Mouse (Mus musculus): ENCODE results near the gene Fbxw9. TPM values are rescaled to one million over a fixed set of nuclear protein-coding genes. Genes with fewer than 3 reads are reported as not detected.

Gene Fbxw9
- polyA plus RNA-seq, 1 experiment: 26.8 TPM

- Histone ChIP-seq H3K27me3 (ENCODE audit: control insufficient read depth, insufficient read depth, insufficient read length) (no peaks in the 10 kb centered on the region), H3K4me3 (no peak overlapping the region), H3K79me2 (ENCODE audit: control insufficient read depth, insufficient read depth) (no peaks in the 10 kb centered on the region), H3K4me2 (ENCODE audit: low read depth) (no peak overlapping the region), H3K36me3 (ENCODE audit: control insufficient read depth, insufficient read depth) (peaks cover 12% of the 10 kb centered on the region), H3ac (ENCODE audit: control insufficient read depth, insufficient read length) (no peak overlapping the region)
- TF ChIP-seq MYOG (IDR thresholded peaks at IDR 0.05; ENCODE audit: control insufficient read depth in 1 of 3, insufficient read depth in 1 of 3, insufficient read length in 2 of 3, low read depth in 2 of 3) (no peak), CEBPB (IDR thresholded peaks at IDR 0.05; ENCODE audit: insufficient read depth, poor library complexity, severe bottlenecking) (no peak), MYOD1 (IDR thresholded peaks at IDR 0.05; ENCODE audit: control insufficient read depth in 1 of 3, insufficient read length in 2 of 3, low read depth in 2 of 3) (no peak), SRF (IDR thresholded peaks at IDR 0.05; ENCODE audit: control insufficient read depth, insufficient read length, low read depth) (no peak), REST (IDR thresholded peaks at IDR 0.05; ENCODE audit: insufficient read depth, insufficient read length) (no peak), TCF12 (IDR thresholded peaks at IDR 0.05; ENCODE audit: insufficient read depth, poor library complexity, severe bottlenecking) (no peak), E2F4 (IDR thresholded peaks at IDR 0.05; ENCODE audit: insufficient read depth) (no peak), TCF3 (IDR thresholded peaks at IDR 0.05; ENCODE audit: insufficient read length, low read depth) (no peak), POLR2A (IDR thresholded peaks at IDR 0.05; ENCODE audit: insufficient read length, low read depth) (no peak), POLR2AphosphoS2 (IDR thresholded peaks at IDR 0.05; ENCODE audit: insufficient read length, low read depth) (no peak), USF1 (IDR thresholded peaks at IDR 0.05; ENCODE audit: low read depth) (no peak), MAX (IDR thresholded peaks at IDR 0.05; ENCODE audit: low read depth) (no peak)
Observed at GRCm38 (mm10) chr8:85074167-85074566, 14.3 kb downstream of the Fbxw9 start.

- peaks cover 3% of the 10 kb centered on the region for H3K79me2 ChIP-seq (ENCODE audit: control insufficient read depth, insufficient read depth)
- H3K27me3 ChIP-seq (ENCODE audit: control insufficient read depth, insufficient read depth, insufficient read length): no peaks in the 10 kb centered on the region
- peaks cover 12% of the 10 kb centered on the region for H3K36me3 ChIP-seq (ENCODE audit: control insufficient read depth, insufficient read depth)
- H3K4me3 ChIP-seq: no peak overlapping the region
- TF ChIP-seq POLR2AphosphoS2 (IDR thresholded peaks at IDR 0.05; ENCODE audit: insufficient read length, low read depth): peak; percentile 22
- TF ChIP-seq USF1 (IDR thresholded peaks at IDR 0.05; ENCODE audit: low read depth): no peak
- no peak for TF ChIP-seq TCF12 (IDR thresholded peaks at IDR 0.05; ENCODE audit: insufficient read depth, poor library complexity, severe bottlenecking)
- no peak for TF ChIP-seq MAX (IDR thresholded peaks at IDR 0.05; ENCODE audit: low read depth)
- H3K4me2 ChIP-seq (ENCODE audit: low read depth): no peak overlapping the region
- no peak overlapping the region for H3ac ChIP-seq (ENCODE audit: control insufficient read depth, insufficient read length)
Observed at GRCm38 (mm10) chr8:85074617-85075016, 14.8 kb downstream of the Fbxw9 start.

- Histone ChIP-seq H3ac (ENCODE audit: control insufficient read depth, insufficient read length) (no peak overlapping the region), H3K79me2 (ENCODE audit: control insufficient read depth, insufficient read depth) (peaks cover 9% of the 10 kb centered on the region), H3K4me2 (ENCODE audit: low read depth) (no peak overlapping the region)
Observed at GRCm38 (mm10) chr8:85076001-85076400, 16.1 kb downstream of the Fbxw9 start.

GRCm38 (mm10) chr8:85076993-85077392 lies 17.1 kb downstream of the Fbxw9 start:
- Histone ChIP-seq H3K79me2 (ENCODE audit: control insufficient read depth, insufficient read depth) (peaks cover 9% of the 10 kb centered on the region), H3K36me3 (ENCODE audit: control insufficient read depth, insufficient read depth) (peaks cover 12% of the 10 kb centered on the region), H3K4me3 (no peak overlapping the region), H3ac (ENCODE audit: control insufficient read depth, insufficient read length) (no peak overlapping the region), H3K4me2 (ENCODE audit: low read depth) (no peak overlapping the region), H3K27me3 (ENCODE audit: control insufficient read depth, insufficient read depth, insufficient read length) (no peaks in the 10 kb centered on the region)
- TF ChIP-seq MYOG (IDR thresholded peaks at IDR 0.05; ENCODE audit: control insufficient read depth in 1 of 3, insufficient read depth in 1 of 3, insufficient read length in 2 of 3, low read depth in 2 of 3) (no peak), MAX (IDR thresholded peaks at IDR 0.05; ENCODE audit: low read depth) (no peak), CEBPB (IDR thresholded peaks at IDR 0.05; ENCODE audit: insufficient read depth, poor library complexity, severe bottlenecking) (no peak), POLR2AphosphoS2 (IDR thresholded peaks at IDR 0.05; ENCODE audit: insufficient read length, low read depth) (no peak), TCF3 (IDR thresholded peaks at IDR 0.05; ENCODE audit: insufficient read length, low read depth) (no peak), USF1 (IDR thresholded peaks at IDR 0.05; ENCODE audit: low read depth) (no peak), TCF12 (IDR thresholded peaks at IDR 0.05; ENCODE audit: insufficient read depth, poor library complexity, severe bottlenecking) (no peak), POLR2A (IDR thresholded peaks at IDR 0.05; ENCODE audit: insufficient read length, low read depth) (no peak), MYOD1 (IDR thresholded peaks at IDR 0.05; ENCODE audit: control insufficient read depth in 1 of 3, insufficient read length in 2 of 3, low read depth in 2 of 3) (no peak), REST (IDR thresholded peaks at IDR 0.05; ENCODE audit: insufficient read depth, insufficient read length) (no peak), SRF (IDR thresholded peaks at IDR 0.05; ENCODE audit: control insufficient read depth, insufficient read length, low read depth) (no peak), E2F4 (IDR thresholded peaks at IDR 0.05; ENCODE audit: insufficient read depth) (no peak)

More at GRCm38 (mm10) chr8:85076001-85076400, 16.1 kb downstream of the Fbxw9 start:
- Histone ChIP-seq H3K36me3 (ENCODE audit: control insufficient read depth, insufficient read depth) (peaks cover 12% of the 10 kb centered on the region), H3K27me3 (ENCODE audit: control insufficient read depth, insufficient read depth, insufficient read length) (no peaks in the 10 kb centered on the region), H3K4me3 (no peak overlapping the region)
- TF ChIP-seq MYOG (IDR thresholded peaks at IDR 0.05; ENCODE audit: control insufficient read depth in 1 of 3, insufficient read depth in 1 of 3, insufficient read length in 2 of 3, low read depth in 2 of 3): no peak

GRCm38 (mm10) chr8:85080214-85080531 lies 20.3 kb downstream of the Fbxw9 start:
- TF ChIP-seq SRF (IDR thresholded peaks at IDR 0.05; ENCODE audit: control insufficient read depth, insufficient read length, low read depth) (no peak), POLR2A (IDR thresholded peaks at IDR 0.05; ENCODE audit: insufficient read length, low read depth) (peak; percentile 5), POLR2AphosphoS2 (IDR thresholded peaks at IDR 0.05; ENCODE audit: insufficient read length, low read depth) (peak; percentile 12)
- H3K79me2 ChIP-seq (ENCODE audit: control insufficient read depth, insufficient read depth): peaks cover 9% of the 10 kb centered on the region

More at GRCm38 (mm10) chr8:85080214-85080531, 20.3 kb downstream of the Fbxw9 start:
- H3K27me3 ChIP-seq (ENCODE audit: control insufficient read depth, insufficient read depth, insufficient read length): no peaks in the 10 kb centered on the region
- peak overlapping the region; percentile 74 for H3ac ChIP-seq (ENCODE audit: control insufficient read depth, insufficient read length)
- peak overlapping the region; percentile 83 for H3K4me2 ChIP-seq (ENCODE audit: low read depth)
- peak overlapping the region; percentile 96 for H3K4me3 ChIP-seq
- H3K36me3 ChIP-seq (ENCODE audit: control insufficient read depth, insufficient read depth): peaks cover 7% of the 10 kb centered on the region

Data from myocyte (in vitro differentiated cells).